Mouse (Mus musculus) mouse embryonic stem cell (cell line): ENCODE results near the gene Hic1.

Source experiments
- in situ Hi-C, 2 experiments: fragments of 300-500 bp; cut with MboI; formaldehyde crosslinking; loops; 1 replicate in 1 of 2; 3 replicates in 1 of 2; pipeline ENCODE4 v1.14.3; 2019 to 2020; ENCODE audit warnings: low sequenced_read_pairs in 2 of 2, low pct_unique_long_range_greater_than_20kb in 1 of 2, mixed read lengths in 1 of 2; ENCODE audit not compliant: unreplicated experiment in 1 of 2

Gene Hic1

GRCm38 (mm10) chr11:75139122-75139963, 30.0 kb downstream of the Hic1 start:
- in situ Hi-C loops: no loop called here

- in situ Hi-C loops: no loop called here
These were observed 32.5 kb downstream of the Hic1 start for GRCm38 (mm10) chr11:75136666-75137398.

- in situ Hi-C loops: no loop called here
These were observed 34.0 kb downstream of the Hic1 start for GRCm38 (mm10) chr11:75135358-75135757.

GRCm38 (mm10) chr11:75134485-75135068, 34.7 kb downstream of the Hic1 start:
- in situ Hi-C loops: no loop called here

- in situ Hi-C loops: no loop called here
These were observed 35.4 kb downstream of the Hic1 start for GRCm38 (mm10) chr11:75133951-75134350.

GRCm38 (mm10) chr11:75133391-75133790, 35.9 kb downstream of the Hic1 start:
- in situ Hi-C loops: no loop called here

GRCm38 (mm10) chr11:75132278-75132677, 37.0 kb downstream of the Hic1 start:
- in situ Hi-C loops: no loop called here

GRCm38 (mm10) chr11:75131300-75131699, 38.0 kb downstream of the Hic1 start:
- in situ Hi-C loops: no loop called here

- in situ Hi-C loops: no loop called here
These were observed 39.8 kb downstream of the Hic1 start for GRCm38 (mm10) chr11:75129481-75129880.

GRCm38 (mm10) chr11:75126384-75126783, 42.9 kb downstream of the Hic1 start:
- in situ Hi-C loops: no loop called here

- in situ Hi-C loops: no loop called here
These were observed 44.9 kb downstream of the Hic1 start for GRCm38 (mm10) chr11:75124406-75124805.

- in situ Hi-C loops: no loop called here
These were observed 48.0 kb downstream of the Hic1 start for GRCm38 (mm10) chr11:75121348-75121747.

GRCm38 (mm10) chr11:75119841-75120240, 49.5 kb downstream of the Hic1 start:
- in situ Hi-C loops: no loop called here

GRCm38 (mm10) chr11:75119298-75119697, 50.0 kb downstream of the Hic1 start:
- in situ Hi-C loops: no loop called here

- in situ Hi-C loops: no loop called here
These were observed 51.2 kb downstream of the Hic1 start for GRCm38 (mm10) chr11:75118141-75118540.

GRCm38 (mm10) chr11:75116379-75116778, 52.9 kb downstream of the Hic1 start:
- in situ Hi-C loops: no loop called here
